Mouse (Mus musculus): ENCODE results near the gene Zmiz2. TPM values are rescaled to one million over a fixed set of nuclear protein-coding genes. Genes with fewer than 3 reads are reported as not detected.
"Not testable (repeated sequence)": the region's sequence is repeated elsewhere in the genome, so short reads cannot be mapped to it uniquely, and the experiment has no call there.

Zmiz2 gene
- total RNA-seq, 2 experiments from 2014 or later: 169 to 174 TPM

DNA sequence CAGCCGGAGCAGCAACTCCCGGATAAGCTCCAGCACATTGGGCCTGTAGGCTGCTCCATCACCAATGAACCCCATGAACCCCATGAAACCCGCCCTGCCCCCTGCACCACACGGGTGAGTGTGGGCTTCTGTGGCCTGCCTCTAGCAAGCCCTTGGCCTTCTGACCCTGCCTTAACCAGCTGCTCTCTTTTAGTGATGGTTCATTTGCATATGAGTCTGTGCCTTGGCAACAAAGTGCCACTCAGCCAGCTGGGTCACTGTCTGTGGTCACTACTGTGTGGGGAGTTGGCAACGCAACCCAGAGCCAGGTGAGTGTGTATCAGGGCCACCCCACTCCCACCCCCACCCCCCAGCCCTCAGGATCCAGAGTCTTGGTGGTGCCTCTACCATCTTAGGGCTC is 6.7 kb downstream of the Zmiz2 start:
- no peak for DNase-seq (ENCODE audit: low spot score in 2 of 2)

DNA sequence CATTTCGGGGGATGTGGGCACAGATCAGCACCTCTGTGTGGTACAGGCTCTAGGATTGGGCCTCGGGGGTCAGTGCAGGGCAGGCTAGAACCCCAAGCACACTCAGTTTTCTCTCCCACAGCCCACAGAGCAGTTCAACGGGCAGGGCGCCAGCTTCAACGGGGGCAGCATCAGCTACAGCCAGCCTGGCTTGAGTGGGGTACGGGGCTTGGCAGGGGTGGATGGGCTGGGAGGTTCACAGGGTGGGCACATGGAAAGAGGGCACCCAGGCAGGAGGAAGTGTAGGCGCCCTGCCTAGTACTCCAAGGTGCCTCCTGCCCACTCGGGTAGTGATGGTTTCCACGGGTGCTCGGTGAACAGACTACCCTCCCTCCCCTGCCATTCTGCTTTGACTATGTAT is 9.3 kb downstream of the Zmiz2 start:
- peak in 1 of 2 experiments; percentile 14 for DNase-seq (ENCODE audit: low spot score in 2 of 2)

DNA sequence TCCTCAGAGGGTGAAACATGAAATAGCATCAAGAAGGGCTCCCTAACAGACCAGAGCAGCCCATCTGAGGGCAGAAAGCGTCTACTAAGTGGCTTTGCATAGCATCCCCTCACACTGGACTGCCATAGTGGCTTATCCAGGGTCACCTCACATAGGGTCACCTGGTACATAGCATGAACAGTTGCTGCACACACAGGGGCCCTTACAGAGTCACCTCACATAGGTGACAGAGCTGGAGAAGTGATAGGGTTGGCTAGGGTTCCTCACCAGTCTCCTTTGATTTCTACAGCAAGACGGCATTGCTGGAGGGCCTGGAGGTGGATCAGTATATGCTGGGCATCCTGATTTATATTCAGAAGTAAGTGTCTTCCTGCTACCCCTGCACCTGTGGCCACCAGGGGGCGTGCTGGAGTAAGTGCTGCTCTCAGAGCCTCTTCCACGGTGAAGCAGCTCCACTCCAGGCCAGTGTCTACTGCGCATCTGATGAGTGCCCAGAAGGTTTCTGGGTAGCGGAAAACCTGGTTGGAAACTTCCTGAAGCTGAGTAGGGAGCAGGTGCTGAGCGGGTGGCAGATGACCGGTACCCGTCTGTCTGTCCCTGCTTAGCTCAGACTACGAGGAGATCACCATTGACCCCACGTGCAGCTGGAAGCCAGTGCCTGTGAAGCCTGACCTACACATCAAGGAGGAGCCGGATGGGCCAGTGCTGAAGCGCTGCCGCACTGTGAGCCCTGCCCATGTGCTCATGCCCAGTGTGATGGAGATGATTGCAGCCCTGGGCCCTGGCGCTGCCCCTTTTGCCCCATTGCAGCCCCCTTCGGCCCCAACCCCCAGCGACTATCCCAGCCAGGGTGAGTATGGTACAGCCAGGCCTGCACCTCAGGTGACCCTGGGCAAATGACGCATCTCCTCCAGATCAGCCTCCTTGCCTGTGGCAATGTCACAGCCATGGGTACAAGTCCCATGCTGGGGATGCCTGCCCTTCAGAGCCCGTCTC is 13.9 kb downstream of the Zmiz2 start:
- peak in 1 of 2 experiments; percentile 68 for DNase-seq (ENCODE audit: low spot score in 2 of 2)

DNA sequence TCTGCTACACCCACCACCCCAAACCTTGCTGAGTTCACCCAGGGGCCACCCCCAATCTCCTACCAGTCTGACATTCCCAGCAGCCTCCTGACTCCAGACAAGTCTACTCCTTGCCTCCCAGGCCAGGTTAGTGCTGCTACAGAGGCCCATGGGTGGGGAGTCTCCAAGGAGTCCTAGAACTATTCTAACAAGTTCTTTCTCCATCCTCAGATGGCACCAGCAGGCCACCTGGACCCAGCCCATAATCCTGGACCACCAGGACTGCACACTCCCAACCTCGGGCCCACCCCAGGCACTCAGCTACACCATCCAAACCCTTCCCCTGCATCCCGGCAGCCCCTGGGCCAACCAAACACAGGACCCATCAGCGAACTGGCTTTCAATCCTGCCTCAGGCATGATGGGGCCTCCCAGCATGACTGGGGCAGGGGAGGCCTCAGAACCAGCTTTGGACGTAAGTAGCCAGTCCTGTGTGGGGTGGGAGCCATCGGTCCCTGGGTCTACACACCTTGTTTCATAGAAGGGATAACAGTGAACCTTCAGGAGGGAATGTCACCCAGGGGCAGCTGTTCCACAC is 15.0 kb downstream of the Zmiz2 start:
- DNase-seq (ENCODE audit: low spot score in 2 of 2): no peak

DNA sequence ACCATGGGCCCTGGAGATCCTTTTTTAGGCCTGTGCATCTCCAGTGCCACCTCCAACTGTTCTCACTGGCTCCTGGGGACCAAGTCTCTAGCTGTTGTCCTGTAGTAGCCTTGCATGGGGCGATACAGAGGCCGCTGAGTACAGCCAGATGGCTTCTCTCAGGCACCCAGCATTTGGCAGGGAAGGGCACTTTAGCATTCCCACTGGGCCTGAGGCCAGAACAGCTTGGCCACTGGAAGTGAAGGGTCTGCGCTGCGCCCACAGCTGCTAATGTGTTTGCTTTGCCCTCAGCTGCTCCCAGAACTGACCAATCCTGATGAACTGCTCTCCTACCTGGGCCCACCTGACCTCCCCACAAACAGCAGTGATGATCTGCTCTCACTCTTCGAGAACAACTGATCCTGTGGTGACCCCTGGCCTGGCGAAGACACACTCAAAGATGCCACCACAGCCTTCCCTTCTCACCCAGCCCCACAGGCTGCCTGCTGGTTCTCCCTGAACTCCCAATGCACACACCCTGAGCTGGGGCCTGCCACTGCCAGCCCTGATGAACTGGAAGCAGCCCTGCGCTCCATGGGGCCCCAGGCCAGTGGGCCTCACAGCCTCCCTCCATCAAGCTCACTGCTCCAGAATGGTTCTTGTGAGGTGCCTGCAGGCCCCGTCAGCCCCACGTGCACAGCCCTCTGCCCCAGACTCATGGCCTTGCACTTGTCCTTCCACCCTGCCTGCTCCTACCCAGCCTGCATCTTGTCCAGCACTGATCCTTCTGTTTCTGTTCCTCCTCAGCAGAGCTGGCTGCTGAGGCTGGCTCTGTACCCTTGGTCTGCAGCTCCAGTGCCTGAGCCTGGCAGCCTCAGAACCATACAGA is 16.1 kb downstream of the Zmiz2 start:
- DNase-seq (ENCODE audit: low spot score in 2 of 2): no peak

DNA sequence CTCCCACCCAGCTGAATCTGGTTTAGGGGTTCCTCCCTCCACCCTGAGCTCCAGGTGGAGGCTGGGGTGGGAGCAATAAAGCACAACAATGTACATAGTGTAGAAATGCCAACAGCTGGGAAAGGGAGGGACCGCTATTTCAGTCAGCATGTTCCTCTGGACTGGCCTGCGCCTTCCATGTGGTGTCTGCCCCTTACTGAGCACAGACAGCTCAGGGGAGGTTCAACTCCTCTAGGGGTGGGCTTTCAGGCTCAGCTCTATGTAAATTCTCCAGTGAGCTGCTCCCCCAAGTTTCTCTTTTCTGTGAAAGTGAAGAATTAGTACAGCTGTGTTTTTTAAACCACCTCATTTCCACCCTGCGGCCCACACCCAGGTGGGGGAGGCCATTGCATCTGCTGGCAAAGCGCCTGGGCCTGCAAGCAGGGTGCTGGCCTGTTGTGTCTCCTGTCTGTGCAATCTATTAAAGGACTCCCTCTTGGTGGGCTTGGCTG is 16.8 kb downstream of the Zmiz2 start:
- no peak for DNase-seq (ENCODE audit: low spot score in 2 of 2)

DNA sequence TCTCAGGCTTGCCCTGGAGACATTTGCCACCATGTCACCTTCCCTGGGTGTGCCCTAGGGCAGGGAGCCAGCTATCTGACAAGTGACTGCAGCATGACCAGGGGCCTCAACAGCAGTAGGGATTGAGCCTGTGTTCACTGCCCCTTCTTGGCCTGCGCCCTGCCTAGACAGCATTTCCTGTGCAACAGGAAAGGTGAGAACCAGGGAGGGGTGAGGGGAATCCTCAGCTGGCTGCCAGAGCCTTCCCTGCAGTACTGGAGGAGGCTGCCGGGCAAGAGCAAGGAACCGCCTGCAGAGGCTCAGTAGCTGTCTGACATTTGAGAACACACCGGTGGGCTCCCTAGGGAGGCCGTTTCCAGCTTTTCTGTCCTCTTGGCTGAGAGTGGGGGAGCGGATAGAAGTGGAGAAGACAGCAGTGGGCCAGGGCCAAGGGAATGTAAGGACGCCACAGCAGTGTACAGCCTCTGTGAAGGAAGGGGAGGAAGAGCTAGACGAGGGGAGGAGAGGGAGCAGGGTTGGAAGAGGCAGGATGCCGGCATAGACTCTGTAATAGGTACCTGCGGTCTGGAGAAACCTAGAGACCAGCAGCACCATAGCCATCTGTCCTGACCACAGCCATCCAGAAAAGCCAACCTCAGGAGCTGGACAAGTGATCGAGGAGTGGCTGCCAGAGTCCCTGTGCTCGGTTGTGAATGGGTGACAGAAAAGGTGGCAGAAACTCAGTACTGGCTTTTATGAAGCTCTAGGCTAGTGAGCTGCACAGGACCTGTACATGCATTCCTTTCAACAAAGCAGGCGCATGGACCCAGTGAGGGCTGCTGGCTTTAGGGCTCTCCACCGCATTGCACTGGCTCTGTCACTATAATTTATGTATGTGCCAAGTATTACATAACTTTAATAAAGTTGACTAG is 17.6 kb downstream of the Zmiz2 start:
- no peak for DNase-seq (ENCODE audit: low spot score in 2 of 2)

DNA sequence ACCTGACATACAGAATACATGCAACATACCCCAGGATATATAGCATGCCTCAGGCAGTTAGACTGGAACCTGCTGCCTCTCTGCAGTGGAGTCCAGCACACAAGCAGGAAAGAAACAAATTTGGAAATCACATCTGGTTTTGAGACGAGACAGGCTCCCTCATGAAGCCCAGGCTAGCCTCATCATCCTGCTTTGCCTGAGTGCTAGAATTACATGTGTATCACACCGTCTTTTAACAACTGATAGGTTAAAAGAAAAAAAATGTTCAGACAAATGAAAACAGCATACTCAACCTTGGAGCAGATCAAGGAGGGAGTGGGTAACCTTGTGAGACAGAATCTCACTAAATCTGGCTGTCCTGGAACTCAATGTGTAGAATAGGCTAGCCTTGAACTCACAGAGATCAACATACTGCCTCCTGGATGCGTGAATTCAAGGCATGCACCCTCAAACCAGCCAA is 18.3 kb downstream of the Zmiz2 start:
- no peak for DNase-seq (ENCODE audit: low spot score in 2 of 2)

DNA sequence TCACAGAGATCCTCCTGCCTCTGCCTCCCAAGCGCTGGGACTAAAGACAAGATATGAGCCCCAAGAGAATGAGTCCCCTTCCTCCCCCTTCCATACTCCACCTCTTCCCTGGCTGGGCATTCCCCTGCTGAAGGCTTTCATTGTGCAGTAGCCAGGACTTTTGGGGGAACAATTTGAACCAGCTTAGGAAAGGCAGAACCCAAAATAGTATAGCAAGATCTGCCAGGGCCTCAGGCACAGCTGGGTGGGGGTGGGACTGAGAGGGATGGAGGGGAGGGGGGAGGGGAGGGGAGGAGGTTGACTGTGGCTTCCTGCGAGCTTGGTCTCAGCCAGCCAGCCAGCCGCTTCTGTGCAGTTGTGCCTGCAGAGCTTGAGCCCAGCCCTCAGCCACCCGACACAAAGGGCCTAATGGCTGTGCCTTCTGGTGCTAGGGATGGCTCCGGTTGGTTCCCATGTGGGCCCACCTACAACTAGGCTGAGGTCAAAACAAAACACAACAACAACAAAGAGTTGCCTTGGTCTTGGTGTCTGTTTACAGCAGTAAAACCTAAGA is 21.3 kb downstream of the Zmiz2 start:
- DNase-seq (ENCODE audit: low spot score in 2 of 2): no peak

DNA sequence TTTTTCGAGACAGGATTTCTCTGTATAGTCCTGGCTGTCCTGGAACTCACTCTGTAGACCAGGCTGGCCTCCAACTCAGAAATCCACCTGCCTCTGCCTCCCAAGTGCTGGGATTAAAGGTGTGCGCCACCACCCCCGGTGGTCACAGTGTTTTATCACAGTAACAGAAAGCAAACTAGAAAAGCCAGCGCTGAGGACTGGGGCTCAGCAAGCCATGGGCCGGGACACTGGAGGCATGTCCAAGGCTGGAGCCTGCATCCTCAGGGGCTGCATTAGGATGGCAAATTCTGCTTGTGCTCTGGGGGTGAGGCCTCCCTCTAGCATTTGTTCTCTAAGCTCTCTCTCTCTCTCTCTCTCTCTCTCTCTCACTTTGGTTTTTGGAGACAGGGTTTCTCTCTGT is 21.9 kb downstream of the Zmiz2 start:
- DNase-seq (ENCODE audit: low spot score in 2 of 2): not testable (repeated sequence)

DNA sequence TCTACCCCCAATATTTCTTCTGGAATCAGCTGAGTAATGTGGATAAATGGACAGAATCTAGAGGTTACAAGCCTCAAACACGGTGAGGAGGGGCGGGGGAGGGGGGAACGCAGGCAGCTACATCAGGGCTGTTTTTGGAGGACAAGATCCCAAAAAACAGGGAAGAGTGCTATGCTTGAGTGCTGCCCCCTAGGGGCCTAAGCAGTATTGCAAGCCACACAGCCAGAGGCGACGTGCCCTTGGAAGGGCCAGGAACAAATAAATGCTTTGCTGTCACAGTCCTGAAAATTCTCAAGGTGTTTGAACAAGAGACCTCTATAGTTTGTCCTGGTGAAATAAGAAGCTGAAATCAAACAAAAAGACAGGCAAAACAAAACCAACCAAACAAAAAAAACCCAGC is 22.8 kb downstream of the Zmiz2 start:
- peak; percentile 65 to 89 for DNase-seq (ENCODE audit: low spot score in 2 of 2)

DNA sequence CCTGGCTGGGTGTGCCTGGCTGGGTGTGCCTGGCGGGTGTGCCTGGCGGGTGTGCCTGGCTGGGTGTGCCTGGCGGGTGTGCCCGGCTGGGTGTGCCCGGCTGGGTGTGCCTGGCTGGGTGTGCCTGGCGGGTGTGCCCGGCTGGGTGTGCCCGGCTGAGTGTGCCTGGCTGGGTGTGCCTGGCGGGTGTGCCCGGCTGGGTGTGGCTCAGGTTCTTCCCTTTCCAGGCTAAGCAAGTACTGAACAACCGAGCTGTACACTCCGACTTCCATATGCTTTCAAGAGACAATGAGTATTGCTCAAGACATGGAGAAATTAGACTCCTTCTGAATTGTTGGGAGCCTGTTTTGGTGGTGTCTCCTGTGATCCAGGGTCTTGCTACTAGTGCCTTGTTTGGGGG is 24.4 kb downstream of the Zmiz2 start:
- DNase-seq (ENCODE audit: low spot score in 2 of 2): no peak

DNA sequence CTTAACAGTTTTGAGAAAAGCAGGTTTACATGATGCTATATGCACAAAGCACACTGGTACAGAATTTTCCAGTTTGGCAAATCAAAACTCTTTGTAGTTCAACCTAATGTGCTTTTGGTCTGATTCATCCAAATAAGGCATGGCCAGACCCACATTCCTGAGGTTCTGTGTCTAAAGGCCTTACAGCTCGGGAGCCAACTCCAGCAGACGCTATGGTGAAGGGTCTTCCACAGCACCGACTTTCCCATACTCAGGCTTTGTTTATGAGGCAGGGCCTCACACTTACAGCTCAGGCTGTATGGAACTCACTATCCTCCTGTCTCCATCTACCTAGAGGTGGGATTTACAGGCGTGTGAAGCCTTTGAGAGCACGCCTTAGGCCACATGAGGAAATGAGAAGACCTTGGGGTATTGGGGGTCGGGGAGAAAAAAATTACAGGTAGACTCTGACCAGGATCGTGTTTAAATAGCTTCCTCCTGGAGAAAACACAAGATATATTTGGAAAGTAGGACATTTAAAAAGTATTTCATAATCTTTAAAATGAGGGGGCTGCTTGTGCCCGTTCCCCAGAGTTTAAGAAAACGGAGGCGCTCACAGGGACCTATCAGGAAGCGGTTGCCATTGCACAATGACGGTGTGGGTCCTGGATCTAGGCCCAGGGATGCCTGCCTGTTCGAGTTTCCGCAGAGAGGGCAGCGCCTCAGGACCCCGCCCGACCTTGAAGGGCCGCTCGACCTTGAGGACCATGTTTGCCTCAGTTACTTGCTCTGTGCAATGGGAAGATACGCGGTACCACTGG is 26.1 kb downstream of the Zmiz2 start, which contains the start of gene Ppia:
Gene Ppia (plus strand): TSS at position 693 of the 800 bp plus-strand sequence.
- DNase-seq (ENCODE audit: low spot score in 2 of 2): peak in 1 of 2 experiments; percentile 40

DNA sequence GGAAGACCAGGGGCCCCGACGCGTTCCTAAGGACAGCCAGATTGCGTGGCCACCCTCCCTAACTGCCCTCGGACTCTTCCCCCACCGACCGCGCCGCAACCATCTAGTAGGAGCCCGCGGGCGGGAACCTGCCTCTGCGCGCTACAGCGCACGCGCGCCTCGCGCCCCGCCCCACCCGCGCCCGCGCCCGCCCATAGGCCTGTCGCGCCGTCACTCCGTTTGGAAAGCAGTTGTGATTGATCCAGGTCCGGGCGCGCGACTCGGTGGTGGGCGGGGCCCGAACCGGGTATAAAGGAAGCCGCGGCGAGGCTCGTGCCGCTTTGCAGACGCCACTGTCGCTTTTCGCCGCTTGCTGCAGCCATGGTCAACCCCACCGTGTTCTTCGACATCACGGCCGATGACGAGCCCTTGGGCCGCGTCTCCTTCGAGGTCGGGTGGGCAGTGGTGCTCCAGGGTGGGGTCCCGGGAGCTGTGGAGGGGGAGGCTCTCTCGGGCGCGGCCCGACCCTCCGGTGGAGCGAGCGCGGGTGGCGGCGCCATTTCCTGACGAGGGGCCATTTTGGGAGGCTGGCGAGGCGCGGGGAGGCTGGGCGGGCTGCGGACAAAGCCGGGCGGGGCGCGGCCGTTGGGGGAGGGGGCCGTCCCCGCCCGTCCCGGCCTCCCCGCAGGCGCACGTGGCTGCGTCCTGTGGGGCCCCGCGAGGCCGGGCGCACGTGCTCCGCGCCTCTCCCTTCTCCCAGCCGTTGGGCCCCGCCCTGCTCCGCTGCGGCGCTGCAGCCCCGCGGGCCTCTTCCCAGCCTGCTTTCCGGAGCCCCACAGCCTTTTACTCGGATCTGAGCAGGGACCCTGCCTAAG is 26.9 kb downstream of the Zmiz2 start:
- DNase-seq (ENCODE audit: low spot score in 2 of 2): peak; percentile 97 to 100

DNA sequence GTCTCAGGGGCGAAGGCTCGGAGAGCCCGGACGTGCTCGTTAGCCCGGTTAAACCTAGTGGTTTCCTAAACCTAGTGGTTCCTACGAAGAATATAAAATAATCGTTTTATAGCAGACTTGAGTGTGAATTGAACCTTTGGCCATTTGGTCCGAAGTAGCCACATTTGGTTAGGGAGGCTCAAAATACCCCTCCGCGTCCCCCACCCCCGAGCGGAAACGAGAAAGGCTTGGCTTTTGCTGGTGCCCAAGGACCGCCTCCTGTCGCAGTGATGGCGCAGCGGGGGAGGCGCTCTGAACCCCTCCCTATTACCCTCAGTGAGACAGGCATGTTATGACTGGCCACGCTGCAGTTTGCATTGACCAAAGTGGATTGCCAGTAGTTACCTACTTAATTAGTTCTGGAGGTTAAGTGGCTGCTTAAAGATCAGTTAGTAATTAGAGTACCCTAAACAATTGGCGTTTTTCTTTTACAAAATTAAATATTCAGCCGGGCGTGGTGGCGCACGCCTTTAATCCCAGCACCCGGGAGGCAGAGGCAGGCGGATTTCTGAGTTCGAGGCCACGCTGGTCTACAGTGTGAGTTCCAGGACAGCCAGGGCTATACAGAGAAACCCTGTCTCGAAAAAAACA is 27.6 kb downstream of the Zmiz2 start:
- DNase-seq (ENCODE audit: low spot score in 2 of 2): peak; percentile 76 to 84

DNA sequence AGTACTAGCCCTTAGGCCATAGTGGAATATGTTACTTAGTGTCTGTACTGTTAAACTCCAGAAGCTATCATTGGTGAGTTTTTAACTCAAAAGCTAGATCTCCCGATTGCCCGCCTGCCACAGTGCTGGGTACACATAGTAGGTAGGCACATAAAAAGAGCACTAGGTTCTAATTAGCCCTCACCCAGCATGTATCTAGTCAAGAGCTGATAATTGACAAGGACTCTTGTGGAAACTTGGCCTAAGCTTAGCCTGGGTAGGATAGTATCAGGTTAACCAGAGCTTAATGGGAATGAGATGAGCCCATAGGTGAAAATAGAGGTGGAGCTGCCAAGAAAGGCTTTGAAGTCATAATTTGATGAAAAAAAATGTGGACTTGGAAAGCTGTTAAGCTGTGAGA is 28.2 kb downstream of the Zmiz2 start:
- no peak for DNase-seq (ENCODE audit: low spot score in 2 of 2)

DNA sequence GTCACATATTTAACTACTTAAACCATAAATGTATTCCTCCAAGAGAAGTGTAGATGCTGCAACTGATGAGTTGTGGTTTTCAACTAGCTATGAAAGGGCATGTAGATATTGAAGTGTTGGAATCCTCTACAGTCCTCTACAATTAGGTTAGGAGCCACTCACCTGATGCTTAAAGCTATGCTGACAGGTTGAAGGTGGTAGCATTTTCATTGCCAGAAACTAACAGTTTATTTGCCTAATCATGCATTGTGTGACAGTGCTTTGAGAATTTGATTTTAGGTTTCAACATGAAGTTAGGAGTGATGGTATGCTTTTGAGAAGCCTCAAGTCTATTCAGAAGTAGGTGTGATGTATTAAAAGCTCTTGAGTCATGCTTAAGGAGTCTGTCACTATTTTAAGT is 28.6 kb downstream of the Zmiz2 start:
- no peak for DNase-seq (ENCODE audit: low spot score in 2 of 2)

DNA sequence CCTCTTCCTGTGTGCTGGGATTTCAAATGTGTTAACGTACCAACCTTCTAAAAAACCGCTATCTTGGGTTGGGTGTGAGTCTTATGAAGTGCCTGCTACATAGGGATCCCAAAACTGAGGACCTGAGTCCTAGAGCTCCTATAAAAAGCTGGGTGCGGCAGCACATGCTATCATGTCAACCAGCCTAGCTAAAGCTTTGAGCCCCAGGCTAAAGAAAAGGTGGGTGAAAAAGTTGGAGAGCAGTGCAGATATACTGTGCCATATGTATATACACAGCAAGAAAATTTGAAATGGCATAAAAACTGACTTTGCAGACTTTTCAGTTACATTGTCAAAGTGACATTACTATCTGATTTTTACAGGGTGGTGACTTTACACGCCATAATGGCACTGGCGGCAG is 29.9 kb downstream of the Zmiz2 start:
- no peak for DNase-seq (ENCODE audit: low spot score in 2 of 2)
